Mouse (Mus musculus) cerebellum, adult 9-10 months (tissue): ENCODE measurements at regions not wholly inside any gene's neighbourhood (a gene's known extent, or its start where the extent isn't known, plus 50 kb on each side); places are given as distances from the start of the nearest gene placed in this dataset.
A peak's percentile ranks its signal among the peaks of the same experiment; 100 is the strongest.

Experiments
- DNase-seq: peaks from one replicate; pipeline ENCODE4 v3.0.0; 2022

DNA sequence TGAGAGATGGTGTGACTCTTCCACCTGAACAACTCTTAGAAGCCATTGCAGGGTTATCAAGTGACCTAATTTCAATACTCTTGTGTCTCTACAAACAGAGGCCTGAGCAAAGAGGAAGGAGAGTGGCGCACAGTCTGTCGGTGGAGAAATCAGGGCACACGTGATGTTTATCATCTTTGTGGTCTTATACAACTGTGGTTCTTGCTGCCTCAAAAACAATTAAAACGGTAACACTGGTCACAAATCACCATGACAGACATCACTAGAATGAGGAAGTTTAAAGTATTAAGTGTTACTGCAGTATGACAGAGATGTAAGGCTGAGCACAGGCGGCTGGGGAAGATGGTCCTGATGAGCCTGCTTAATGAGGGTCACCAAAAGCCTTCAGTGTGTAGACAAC, 73.6 kb downstream of the Sdc1 start:
- DNase-seq, result no peak

DNA sequence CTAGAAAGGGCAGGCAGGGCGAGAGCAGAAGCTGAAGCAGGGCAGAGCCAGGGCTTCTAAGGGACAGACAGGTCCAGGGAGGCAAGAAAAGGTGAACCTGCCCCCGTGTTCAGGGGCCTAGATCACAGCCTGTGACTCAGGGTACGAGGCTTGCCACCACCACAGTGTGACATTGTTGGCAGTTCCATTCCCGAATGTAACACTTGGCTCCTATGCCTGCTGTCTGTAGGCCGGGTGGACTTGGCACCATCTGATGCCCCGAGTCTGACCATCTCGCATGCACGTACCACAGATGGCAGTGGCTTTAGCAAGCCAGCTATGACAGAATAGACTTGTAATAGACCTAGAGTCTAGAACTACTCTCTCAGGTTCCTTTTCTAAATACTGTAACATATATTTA, 74.3 kb downstream of the Sdc1 start:
- DNase-seq, result peak; percentile 92

DNA sequence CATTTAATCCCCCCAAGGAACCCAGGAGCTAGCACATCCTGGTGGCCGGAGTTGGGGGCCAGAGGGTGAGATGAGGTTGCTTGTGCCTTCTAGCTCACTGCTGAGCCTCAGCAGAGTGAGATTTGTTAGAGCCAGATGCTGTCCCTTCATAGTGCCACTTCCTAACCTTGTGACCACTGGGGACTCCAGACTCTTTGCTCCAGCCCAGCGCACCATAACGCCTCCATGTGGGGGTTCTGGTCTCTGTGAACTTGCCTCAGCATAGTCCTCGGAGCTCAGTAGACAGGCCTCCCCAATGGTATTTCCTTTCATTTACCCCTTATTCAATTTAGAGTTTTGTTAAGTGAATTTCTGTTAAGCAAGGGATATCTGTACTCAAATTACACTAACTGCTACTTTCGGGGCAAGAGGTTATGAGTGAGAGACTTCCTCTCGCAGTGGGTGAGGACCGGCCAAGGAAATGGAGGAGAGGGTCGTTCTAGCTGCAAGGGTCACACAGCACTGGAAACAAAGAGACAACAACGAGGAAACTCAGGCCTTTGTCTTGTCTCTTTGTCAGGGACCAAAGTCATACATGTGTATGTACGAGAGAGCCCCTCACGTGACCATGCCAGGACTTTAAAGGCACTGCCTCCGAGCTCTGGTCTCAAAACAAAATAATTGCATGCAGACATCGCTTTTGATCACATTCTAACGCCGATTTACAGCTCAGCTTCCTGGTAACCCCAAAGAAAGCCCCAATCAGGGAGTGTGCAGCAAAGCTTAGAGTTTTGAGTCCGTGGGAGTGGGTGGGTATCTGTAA, 74.8 kb upstream of the Laptm4a start:
- DNase-seq, result no peak

DNA sequence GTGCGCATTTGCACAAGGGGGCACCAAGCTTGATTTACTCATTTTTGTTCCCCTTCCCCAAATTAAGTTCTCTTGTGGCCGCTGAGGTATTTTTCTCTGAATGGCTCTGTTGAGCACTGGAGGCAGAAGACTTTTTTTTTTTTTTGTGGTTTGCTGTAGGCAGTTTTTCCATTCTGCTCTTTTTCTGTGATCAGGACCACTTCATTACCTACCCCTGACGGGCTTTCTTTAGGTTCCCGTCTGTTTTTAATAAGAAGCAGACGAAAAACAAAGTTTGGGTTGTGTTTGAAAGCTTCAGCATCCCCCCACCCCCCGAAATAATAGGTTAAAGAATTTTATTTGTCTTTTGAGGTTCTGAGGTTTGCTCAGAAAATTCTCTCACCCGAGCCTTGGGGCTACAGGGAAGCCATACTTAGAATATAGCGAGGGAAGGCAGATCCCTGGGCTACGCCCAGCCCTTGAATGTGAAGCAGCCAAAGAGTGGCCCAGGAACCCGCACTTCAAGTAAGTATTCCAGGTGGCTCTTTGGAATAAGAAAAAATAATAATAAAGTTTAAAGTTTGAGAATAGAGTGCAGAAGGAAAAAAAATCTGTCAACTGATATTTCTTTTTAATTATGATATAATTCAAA, 74.1 kb upstream of the Laptm4a start:
- DNase-seq, result no peak

DNA sequence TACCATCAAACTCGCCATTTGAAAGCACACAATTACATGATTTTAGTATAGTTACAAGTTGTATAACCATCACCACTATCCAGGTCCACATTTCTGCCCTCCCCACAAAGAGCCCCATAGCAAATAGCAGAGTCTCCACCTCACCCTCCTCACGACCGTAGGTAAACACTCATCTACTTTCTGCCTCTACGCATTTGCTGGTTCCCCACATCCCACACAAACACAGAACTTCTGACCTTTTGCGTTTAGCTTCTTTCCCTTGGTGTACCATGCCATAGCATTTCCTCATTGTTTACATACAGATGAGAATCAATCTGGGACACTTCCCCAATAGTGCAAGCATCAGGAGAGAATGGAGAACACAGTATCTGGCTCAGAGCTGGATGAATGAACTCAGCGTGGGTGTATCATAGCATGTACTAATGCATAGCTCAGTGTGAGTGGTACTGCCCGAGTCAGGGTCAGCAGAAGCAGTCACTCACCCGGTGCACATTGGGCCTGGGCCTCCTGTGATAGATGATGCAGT, 73.5 kb upstream of the Laptm4a start:
- DNase-seq, result no peak

DNA sequence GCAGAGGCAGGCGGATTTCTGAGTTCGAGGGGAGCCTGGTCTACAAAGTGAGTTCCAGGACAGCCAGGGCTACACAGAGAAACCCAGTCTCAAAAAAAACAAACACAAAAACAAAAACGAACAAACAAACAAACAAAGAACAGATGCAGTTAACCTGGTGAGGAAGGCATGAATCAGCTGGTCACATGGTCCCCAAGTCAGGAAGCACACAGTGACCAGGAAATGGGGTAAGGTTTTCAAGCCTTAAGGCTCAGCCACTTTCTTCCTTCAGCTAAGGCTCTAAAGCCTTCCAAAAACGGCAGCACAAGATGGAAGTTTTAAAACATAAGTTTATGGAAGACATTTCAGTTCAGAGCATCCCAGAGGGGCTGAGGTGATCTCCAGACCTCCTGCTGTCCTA, 67.6 kb upstream of the Laptm4a start:
- no peak for DNase-seq

DNA sequence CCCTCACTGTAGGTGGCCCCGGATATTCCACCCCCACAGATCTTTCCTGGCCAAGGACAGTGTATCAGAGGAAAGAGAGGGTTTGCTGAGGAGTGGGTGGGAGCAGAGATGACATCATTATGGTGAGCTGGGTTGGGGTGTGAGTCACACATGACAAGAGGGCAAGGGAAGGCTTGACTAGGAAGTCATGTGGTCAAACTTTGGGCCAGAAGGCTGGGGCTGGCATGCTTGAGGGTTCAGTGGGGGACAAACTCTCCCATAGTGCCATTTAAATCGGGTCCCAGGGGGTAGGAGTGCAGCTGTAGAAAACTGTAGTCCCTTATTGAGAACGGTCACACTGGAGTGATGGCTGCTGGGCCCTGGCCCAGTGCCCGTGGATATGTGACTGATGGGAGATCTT, 67.1 kb upstream of the Laptm4a start:
- DNase-seq, result no peak

DNA sequence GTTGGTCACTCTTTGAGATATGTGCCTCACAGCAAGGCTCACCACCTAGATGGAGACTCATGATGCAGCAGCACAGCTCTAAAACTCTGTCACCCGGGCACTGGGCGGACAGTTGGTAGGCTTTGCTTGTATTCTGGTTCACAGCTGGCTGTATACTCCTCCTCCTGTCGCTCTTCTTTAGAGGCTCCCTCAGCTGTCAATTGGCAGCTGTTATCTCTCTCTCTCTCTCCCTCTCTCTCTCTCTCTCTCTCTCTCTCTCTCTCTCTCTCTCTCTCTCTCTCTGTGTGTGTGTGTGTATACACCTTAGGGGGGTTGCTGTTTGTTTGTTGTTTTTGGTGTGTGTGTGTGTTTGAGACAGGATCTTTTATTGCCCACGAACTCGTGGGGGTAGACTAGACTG, 66.3 kb upstream of the Laptm4a start:
- DNase-seq, result no peak

DNA sequence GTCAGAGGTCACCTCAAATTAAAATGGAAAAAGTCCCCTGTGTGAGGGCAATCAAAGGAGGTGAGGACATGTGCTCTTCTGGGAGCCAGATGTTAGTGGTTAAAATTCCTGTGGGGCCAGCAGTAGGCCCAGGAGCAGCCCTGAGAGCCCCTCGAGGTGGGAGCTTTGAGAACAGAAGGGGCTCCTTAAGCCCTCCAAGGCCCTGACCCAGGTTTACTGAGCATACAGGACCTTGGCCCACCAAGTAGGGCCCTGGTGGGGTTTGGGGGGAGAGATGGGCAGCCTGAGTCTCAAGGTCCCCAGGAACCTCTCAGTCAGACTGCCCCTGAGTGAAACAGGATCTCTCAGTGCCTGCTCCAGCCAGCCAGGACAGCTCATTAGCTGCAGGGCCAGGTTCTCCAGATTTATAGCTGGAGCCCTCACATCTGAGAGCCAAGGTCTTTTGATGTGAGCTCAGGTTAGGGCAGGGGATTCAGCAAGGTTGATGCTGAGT, 65.4 kb upstream of the Laptm4a start:
- DNase-seq, result no peak

DNA sequence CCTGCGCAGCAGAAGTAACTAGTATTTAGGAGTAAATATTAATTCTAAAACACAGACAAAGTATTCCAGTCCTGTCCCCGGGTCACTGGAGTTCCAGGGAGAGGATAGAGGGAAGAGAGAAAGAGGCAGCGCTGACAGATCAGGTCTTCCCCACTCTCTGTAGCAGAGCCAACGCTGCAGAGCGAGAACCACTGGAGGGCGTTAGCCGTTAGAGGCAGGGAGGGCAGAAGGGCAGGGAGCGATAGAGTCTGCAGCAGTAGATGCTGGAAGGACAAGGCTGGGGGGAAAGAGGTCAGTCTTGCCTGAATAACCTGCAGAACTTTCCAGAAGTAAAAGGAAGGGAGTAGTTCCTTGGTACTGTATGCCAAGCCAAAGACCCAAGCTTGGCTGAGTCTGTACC, 64.2 kb upstream of the Laptm4a start:
- no peak for DNase-seq

DNA sequence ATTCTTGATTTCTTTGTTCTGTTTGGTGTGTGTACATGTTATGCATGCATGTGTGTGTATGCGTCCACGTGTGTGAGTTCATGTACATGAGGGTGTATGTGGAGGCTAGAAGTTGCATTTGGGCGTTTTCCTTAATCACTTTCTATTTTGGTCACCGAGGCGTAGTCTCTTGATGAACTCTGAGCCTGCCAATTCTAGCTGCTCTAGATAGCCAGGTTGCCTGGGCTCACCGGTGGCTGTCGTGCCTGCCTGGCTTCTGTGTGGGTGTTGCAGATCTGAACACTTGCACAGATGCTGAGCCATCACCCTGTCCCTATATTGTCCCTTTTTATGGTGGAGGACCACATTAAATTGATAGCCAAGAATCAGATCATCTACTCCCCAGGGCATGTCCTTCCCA, 62.7 kb upstream of the Laptm4a start:
- peak; percentile 50 for DNase-seq

DNA sequence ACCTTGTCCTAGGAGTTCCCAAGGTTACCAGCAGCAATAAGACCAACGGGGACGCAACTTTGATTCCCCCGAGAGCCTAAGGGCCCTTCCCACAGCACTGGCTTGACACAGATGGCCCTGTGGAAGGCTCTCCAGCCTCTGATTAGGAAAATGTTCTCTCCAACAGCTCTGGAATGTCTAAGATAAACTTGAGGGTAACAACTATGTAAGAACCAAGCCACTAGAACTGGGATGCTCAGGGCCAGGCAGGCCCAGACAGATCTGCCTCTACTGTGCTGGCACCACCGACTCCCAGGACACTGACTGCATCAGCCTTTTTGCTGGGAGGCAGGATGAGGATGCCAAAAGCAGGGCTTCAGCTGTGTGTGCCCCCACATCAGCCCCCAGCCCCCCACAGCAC, 61.9 kb upstream of the Laptm4a start:
- no peak for DNase-seq

DNA sequence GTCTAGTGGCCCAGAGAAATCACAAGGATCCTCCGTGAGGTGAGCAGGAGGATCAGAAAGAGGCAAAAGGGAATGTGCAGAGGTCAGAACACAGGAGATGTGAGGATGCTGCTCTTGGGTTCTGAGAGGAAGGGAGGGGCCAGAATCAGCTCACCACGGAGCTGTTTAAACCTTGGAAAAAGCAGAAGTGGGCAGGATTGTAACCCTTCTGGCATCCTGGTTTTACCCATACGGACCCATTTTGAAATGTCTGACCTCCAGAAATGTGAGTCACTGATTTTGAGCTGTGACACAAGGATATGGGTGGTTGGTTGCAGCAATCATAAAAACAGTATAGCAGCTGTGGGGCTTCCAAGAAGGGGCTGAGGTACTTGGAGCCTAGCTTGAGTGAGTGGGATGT, 56.6 kb upstream of the Laptm4a start:
- no peak for DNase-seq

DNA sequence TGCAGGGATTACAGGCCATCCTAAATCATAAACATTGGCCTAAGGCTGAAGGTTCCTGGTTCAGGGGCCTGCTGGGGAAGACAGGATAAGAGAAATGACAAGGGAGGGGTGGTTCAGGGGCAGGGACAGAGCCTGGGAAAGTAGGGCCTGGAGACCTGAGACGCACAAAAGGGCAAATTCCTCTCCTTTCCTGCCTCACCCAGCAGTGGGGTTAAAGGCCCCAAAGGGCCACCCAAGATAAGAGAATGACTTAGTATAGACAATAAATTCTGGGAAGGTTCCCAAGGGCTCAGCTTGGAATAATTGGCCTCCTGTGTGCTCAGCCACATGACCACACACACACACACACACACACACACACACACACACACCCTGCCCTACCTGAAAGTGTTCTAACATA, 56.2 kb upstream of the Laptm4a start:
- no peak for DNase-seq

DNA sequence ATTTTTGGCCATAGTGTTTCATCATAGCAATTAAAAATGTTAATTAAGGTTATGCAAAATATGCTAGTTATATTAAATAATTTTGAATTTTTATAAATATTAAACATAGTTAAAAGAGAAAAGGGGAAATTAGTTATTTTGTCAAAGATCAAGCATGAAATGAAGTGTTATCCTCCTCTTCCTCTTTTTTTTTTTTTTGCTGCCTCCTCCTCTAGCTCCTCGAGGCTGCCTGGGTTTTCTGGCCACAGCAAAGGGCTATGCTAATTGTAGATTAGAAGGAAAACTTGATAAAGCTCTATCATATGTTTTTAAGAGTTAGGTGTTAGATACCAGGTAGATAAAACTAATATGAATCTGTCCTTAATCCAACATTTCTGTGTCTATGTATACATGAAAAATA, 54.4 kb upstream of the Laptm4a start:
- no peak for DNase-seq

DNA sequence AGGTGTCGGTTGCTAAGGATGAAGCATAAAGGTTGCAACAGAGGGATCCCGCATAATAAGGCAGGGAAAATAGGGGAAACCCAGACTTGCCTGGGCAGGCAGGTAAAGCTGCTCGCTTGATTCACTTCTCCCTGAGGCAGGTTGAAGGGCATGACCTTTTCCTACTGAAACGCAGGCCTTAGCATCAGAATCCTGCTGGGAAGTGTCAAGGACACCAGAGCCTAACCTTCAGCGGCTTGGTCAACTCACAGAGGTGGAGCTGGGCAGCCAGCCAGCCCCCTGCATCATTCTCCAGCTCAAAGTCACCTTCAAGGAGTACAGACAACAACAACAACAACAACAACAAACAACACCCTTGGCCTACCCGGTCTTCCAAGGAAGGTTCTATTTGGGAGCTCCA, 52.8 kb upstream of the Laptm4a start:
- no peak for DNase-seq

DNA sequence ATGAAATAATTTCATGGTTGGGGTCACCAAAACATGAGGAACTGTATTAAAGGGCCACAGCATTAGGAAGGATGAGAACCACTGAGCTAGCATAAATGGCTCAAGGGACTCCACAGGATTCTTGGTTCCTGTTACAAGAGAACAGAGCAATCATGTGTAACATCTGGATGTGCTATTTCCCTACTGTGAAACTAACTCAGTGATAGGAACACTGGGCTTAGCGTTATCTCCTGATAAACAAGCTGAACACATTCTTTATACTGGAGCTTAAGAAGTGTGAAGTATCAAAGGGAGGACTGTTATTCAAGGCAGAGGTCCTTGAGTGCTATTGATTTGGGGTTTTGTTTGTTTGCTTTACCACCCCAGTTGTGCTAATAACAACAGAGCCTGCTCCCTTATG, 52.3 kb upstream of the Laptm4a start:
- no peak for DNase-seq
